ENCODE assay signal across 9 mouse cellular contexts in the genomic region with DNA sequence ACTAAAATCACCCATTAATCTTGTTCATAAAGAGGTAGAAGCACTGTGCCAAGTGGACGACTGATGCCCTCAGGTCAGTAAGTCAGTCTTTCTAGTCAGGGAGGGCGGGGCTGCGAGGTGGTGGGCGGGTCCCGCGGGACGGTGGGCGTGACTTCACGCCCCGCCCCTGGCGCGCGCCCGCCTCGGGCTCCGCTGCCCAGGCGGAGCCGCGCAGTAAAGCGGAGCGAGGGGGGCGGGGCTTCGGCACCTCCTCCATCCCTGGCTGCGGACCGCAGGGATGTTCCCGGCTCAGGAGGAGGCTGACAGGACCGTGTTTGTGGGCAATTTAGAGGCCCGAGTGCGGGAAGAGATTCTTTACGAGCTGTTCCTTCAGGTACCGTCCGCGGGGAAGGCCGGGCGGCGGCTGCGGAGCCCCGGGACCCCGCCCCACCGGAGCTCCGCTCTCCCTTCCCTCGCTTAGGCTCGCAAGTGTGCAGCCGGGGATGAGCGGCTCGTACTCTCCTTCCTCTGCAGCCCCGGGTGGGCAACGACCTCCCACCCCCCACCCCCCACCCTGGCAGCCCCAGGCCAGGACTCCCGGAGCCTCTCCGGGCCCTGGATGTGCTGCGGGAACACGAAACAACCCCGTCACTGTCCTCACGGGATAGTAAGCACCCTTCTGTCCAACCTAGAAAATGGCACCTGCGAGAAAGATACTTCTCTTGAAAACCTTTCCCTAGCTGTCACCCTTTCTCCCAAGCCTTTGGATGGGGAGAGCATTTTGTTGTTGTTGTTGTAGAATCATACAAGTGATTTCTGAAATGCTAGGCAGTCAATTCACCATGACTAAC. TPM values are rescaled to one million over a fixed set of nuclear protein-coding genes. Genes with fewer than 3 reads are reported as not detected.
DNase-seq lines count a peak whose midpoint lies in the region; ATAC-seq lines count a peak whose summit lies in the region.
"Had no signal": no experiment of that assay in that cellular context is flagged by ENCODE, and none has a peak within 500 bp of the region (broad histone marks: within the 10 kb centered on the region; RNA-seq: fewer than 3 reads in every experiment).

A gene (plus strand): TSS at position 174 of the 830 bp plus-strand sequence.

- no peak within 1 kb of the TSS for H3K27ac ChIP-seq in brown adipose tissue, adult 24 weeks (replicated peaks; ENCODE audit: low read depth, low read length)
- H3K27ac ChIP-seq in heart, embryonic 11.5 days (ENCODE audit: low read depth, low read length): no peak within 1 kb of the TSS
- H3K27ac ChIP-seq in kidney, embryonic 16.5 days (ENCODE audit: low read length): no peak within 1 kb of the TSS

- peak; percentile 76 to 82 for DNase-seq in B cell, adult 2 months
- peak; percentile 82 for DNase-seq in liver
- DNase-seq in monocyte, adult 2 months (ENCODE audit: low read depth in 1 of 2, low spot score in 2 of 2): peak; percentile 5 to 58
- DNase-seq in spleen, postnatal 14 days (ENCODE audit: low spot score in 2 of 2): peak; percentile 44 to 48

- H3K36me3 ChIP-seq in heart, embryonic 11.5 days (ENCODE audit: control insufficient read depth, insufficient read depth, low read length): no peaks in the 10 kb centered on the region
- H3K36me3 ChIP-seq in kidney, embryonic 16.5 days (ENCODE audit: insufficient read depth, low read length): no peaks in the 10 kb centered on the region

- under 1% methylated on average over 55 of the region's 55 CpGs for WGBS in heart, embryonic 11.5 days (ENCODE audit: insufficient replicate concordance)
- under 1% methylated on average over 51 of the region's 55 CpGs for WGBS in kidney, embryonic 16.5 days

- peak; percentile 93 for ATAC-seq in erythroid progenitor cell, adult 5-6 weeks (replicated peaks; ENCODE audit: low FRiP score, poor library complexity, severe bottlenecking)
- peak; percentile 93 for ATAC-seq in heart, embryonic 11.5 days (replicated peaks; ENCODE audit: insufficient number of reproducible peaks, low FRiP score, low TSS enrichment)
- peak; percentile 99 for ATAC-seq in kidney, embryonic 16.5 days (ENCODE audit: low FRiP score, low TSS enrichment)

- no peaks in the 10 kb centered on the region for H3K4me1 ChIP-seq in brown adipose tissue, adult 24 weeks (ENCODE audit: control insufficient read depth, insufficient read depth, insufficient read length, low read length)
- no peaks in the 10 kb centered on the region for H3K4me1 ChIP-seq in heart, embryonic 11.5 days (ENCODE audit: control insufficient read depth, insufficient read depth, low read length)
- H3K4me1 ChIP-seq in kidney, embryonic 16.5 days (ENCODE audit: insufficient read depth, low read length): no peaks in the 10 kb centered on the region

- H3K9me3 ChIP-seq in heart, embryonic 11.5 days (replicated peaks; ENCODE audit: control insufficient read depth, low read length): no peaks in the 10 kb centered on the region
- no peaks in the 10 kb centered on the region for H3K9me3 ChIP-seq in kidney, embryonic 16.5 days (ENCODE audit: low read length)

- H3K9ac ChIP-seq in heart, embryonic 11.5 days (ENCODE audit: low read depth, low read length): peak within 1 kb of the TSS; percentile 58
- peak within 1 kb of the TSS; percentile 62 for H3K9ac ChIP-seq in kidney, embryonic 16.5 days (replicated peaks; ENCODE audit: low read length)

- no peaks in the 10 kb centered on the region for H3K27me3 ChIP-seq in heart, embryonic 11.5 days (ENCODE audit: control insufficient read depth, insufficient read depth, low read length)
- 0 out of 2 replicates have a peak, but pooled peaks cover 2% of the 10 kb centered on the region for H3K27me3 ChIP-seq in kidney, embryonic 16.5 days (ENCODE audit: insufficient read depth, low read length)
- H3K27me3 ChIP-seq: CH12.LX had no signal

- H3K4me2 ChIP-seq in heart, embryonic 11.5 days: peak within 1 kb of the TSS; percentile 86
- H3K4me2 ChIP-seq in kidney, embryonic 16.5 days (replicated peaks; ENCODE audit: low read depth, low read length): peak within 1 kb of the TSS; percentile 97

- peak within 1 kb of the TSS; percentile 84 for H3K4me3 ChIP-seq in brown adipose tissue, adult 24 weeks (ENCODE audit: insufficient read depth, low read depth, low read length)
- peak within 1 kb of the TSS; percentile 80 for H3K4me3 ChIP-seq in heart, embryonic 11.5 days (ENCODE audit: low read depth, low read length)
- peak within 1 kb of the TSS; percentile 84 for H3K4me3 ChIP-seq in kidney, embryonic 16.5 days (ENCODE audit: low read length)

RNA-seq across cellular contexts. Expression of the gene that starts here (rescaled TPM):
- not detected in 2 replicates for polyA plus RNA-seq in brown adipose tissue, adult 24 weeks (2012; ENCODE audit: insufficient read depth, insufficient read length, missing spikeins)
- total RNA-seq in erythroid progenitor cell, adult 5-6 weeks (2015; ENCODE audit: low replicate concordance): not detected in 2 replicates
- not detected in 2 replicates for total RNA-seq in erythroid progenitor cell, adult 5-6 weeks (2017; ENCODE audit: low replicate concordance)
- 0.24 and 0.46 TPM in 2 replicates for polyA plus RNA-seq in heart, embryonic 11.5 days (2014; fragmentation: Nextera tagmentation; extraction: Ambion mirVana)
- polyA plus RNA-seq in kidney, embryonic 16.5 days (2015; fragmentation: Nextera tagmentation; extraction: Ambion mirVana): 0.27 and 0.40 TPM in 2 replicates
- total RNA-seq: CH12.LX had no signal

Comparison
In these comparisons a context has a peak if more than half of its experiments do, and no peak if none do; other contexts are left out.
1. Peak in ATAC-seq in erythroid progenitor cell, adult 5-6 weeks; RNA of the gene not detected or under 1 TPM.
2. Peak in ATAC-seq, H3K4me3 ChIP-seq, H3K9ac ChIP-seq and H3K4me2 ChIP-seq in heart, embryonic 11.5 days; RNA of the gene not detected or under 1 TPM.
3. Peak in ATAC-seq, H3K4me3 ChIP-seq, H3K9ac ChIP-seq and H3K4me2 ChIP-seq in kidney, embryonic 16.5 days; RNA of the gene not detected or under 1 TPM.
4. DNase-seq: peak in every context shown above with its lines; median percentile 82 in liver; 79 in B cell, adult 2 months; 46 in spleen, postnatal 14 days; 32 in monocyte, adult 2 months.